Mouse (Mus musculus) C2C12 (cell line): Measurements from ENCODE around the gene Ciita.

Experiments used
- CTCF ChIP-seq: IDR thresholded peaks from one replicate; pipeline ENCODE4 v1.5.1; 2011; ENCODE audit not compliant: control insufficient read depth, insufficient read depth, insufficient read length
- MYOD1 ChIP-seq: IDR thresholded peaks from one replicate; pipeline ENCODE4 v1.6.1; 2011; ENCODE audit warnings: low read depth; ENCODE audit not compliant: control insufficient read depth, insufficient read length
- MYOG ChIP-seq: IDR thresholded peaks from one replicate; pipeline ENCODE4 v1.6.1; 2011; ENCODE audit not compliant: control insufficient read depth, insufficient read length; ENCODE audit errors: extremely low read depth

DNA sequence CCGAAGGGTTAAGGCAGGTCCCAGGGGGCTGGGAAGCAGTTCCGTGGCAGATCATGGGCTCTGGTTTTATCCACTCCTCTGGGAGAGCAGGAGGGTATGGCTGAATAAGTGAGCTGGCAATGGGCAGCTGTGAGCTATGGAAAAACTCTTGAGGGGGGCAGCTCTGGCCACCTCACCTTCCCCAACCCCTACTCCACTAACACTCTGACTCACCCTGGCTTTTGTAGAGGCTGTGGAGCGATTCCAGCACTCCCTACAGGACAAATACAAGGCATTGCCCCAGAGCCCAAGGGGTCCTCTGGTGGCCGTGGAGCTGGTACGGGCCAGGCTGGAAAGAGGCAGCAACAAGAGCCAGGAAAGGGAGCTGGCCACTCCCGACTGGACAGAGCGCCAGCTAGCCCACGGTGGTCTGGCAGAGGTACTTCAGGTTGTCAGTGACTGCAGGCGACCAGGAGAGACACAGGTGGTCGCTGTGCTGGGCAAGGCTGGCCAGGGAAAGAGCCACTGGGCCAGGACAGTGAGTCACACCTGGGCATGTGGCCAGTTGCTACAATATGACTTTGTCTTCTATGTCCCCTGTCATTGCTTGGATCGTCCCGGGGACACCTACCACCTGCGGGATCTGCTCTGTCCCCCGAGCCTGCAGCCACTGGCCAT, 30.7 kb downstream of the Ciita start:
- no peak for TF ChIP-seq CTCF
- no peak for TF ChIP-seq MYOG
- no peak for TF ChIP-seq MYOD1
